10 mouse cellular contexts compared by ENCODE assay signal in genomic region chr11:44795767-44796166, GRCm38 (mm10).
"Had no signal": no experiment of that assay in that cellular context is flagged by ENCODE, and none has a peak within 500 bp of the region (broad histone marks: within the 10 kb centered on the region; RNA-seq: fewer than 3 reads in every experiment).

No protein-coding gene starts in this region.

- H3K9me3 ChIP-seq: limb, embryonic 15.5 days; midbrain, embryonic 13.5 days had no signal

- DNase-seq: kidney, postnatal 25 days; layer of hippocampus, postnatal 36 days; lung, adult 18-20 months; lung, postnatal 36 days; right cerebral cortex, postnatal 25 days; thymus, postnatal 4 days had no signal

- H3K27me3 ChIP-seq: limb, embryonic 15.5 days had no signal

- H3K27ac ChIP-seq: limb, embryonic 15.5 days; liver, embryonic 14.5 days; midbrain, embryonic 13.5 days; stomach, postnatal 0 days had no signal

- H3K4me3 ChIP-seq: limb, embryonic 15.5 days; midbrain, embryonic 13.5 days had no signal

- H3K36me3 ChIP-seq: limb, embryonic 15.5 days; midbrain, embryonic 13.5 days had no signal
